In the genomic region with DNA sequence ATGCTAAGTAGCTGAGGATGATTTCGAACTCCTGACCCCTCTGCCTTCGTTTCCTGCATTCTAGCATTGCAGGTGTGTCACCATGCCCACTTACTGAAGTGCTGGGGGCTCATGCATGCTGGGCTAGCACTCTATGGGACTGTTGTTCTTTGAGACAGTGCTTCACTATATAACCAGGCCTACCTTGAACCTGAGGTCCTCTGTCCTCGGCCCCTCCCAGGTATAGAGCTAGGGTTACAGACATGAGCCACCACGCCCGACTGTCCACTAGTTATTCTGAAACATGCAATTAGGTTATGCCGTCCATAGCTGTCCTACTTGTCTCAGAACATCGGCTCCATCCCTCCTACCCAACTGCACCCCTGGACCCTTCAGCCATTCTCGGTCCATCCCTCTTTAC, we compare ENCODE assay signal across 25 mouse cellular contexts. TPM values are rescaled to one million over a fixed set of nuclear protein-coding genes. Genes with fewer than 3 reads are reported as not detected.
DNase-seq lines count a peak whose midpoint lies in the region; ATAC-seq and TF ChIP-seq lines count a peak whose summit lies in the region.
"Had no signal": no experiment of that assay in that cellular context is flagged by ENCODE, and none has a peak within 500 bp of the region (broad histone marks: within the 10 kb centered on the region; RNA-seq: fewer than 3 reads in every experiment).

No protein-coding gene starts in this region.

- ATAC-seq in hindbrain, embryonic 14.5 days (ENCODE audit: low FRiP score): no peak
- ATAC-seq in monocyte, adult 5-6 weeks (replicated peaks; ENCODE audit: insufficient number of reproducible peaks, low FRiP score, low TSS enrichment, poor library complexity, severe bottlenecking): no peak
- ATAC-seq: activated CD4-positive, CD25-positive, alpha-beta regulatory T cell, adult 4 months; forebrain, embryonic 14.5 days; lung, postnatal 0 days had no signal

- no peak overlapping the region for H3K9ac ChIP-seq in hindbrain, embryonic 14.5 days
- H3K9ac ChIP-seq: embryonic facial prominence, embryonic 12.5 days; hindbrain, embryonic 15.5 days; limb, embryonic 13.5 days; neural tube, embryonic 15.5 days; stomach, embryonic 15.5 days had no signal

- no peaks in the 10 kb centered on the region for H3K9me3 ChIP-seq in hindbrain, embryonic 10.5 days
- H3K9me3 ChIP-seq in hindbrain, embryonic 14.5 days (ENCODE audit: control insufficient read depth, low read length): no peaks in the 10 kb centered on the region
- H3K9me3 ChIP-seq: embryonic facial prominence, embryonic 12.5 days; heart, embryonic 13.5 days; hindbrain, embryonic 15.5 days; limb, embryonic 13.5 days; neural tube, embryonic 15.5 days; stomach, embryonic 15.5 days had no signal

- TF ChIP-seq CTCF in thymus, adult 2 months (IDR thresholded peaks at IDR 0.05; ENCODE audit: borderline replicate concordance, control insufficient read depth, extremely low read depth, insufficient read depth, low read length, poor library complexity): no peak

- peak; percentile 36 for DNase-seq in cerebellum, adult 11-12 months
- no peak for DNase-seq in cerebellum, adult 18-20 months
- DNase-seq in hindbrain, embryonic 10.5 days (ENCODE audit: low spot score): no peak
- DNase-seq in hindbrain, embryonic 14.5 days (ENCODE audit: low spot score): no peak
- peak; percentile 24 for DNase-seq in thymus, adult 2 months
- no peak for DNase-seq in thymus, adult 18-20 months
- DNase-seq: adrenal gland, adult 8-10 months; cerebellum, adult 9-11 months; embryo, embryonic 11 days; gastrocnemius, postnatal 36 days; midbrain, embryonic 14.5 days; right cerebral cortex, postnatal 14 days had no signal

- no peak for TF ChIP-seq POLR2A in thymus, adult 2 months (IDR thresholded peaks at IDR 0.05; ENCODE audit: control insufficient read depth, extremely low read depth, insufficient read depth, low read length, poor library complexity)

- no peak overlapping the region for H3K4me2 ChIP-seq in hindbrain, embryonic 14.5 days (replicated peaks)
- H3K4me2 ChIP-seq: embryonic facial prominence, embryonic 12.5 days; heart, embryonic 13.5 days; hindbrain, embryonic 15.5 days; limb, embryonic 13.5 days; liver, embryonic 11.5 days; neural tube, embryonic 15.5 days; stomach, embryonic 15.5 days had no signal

- H3K27ac ChIP-seq in hindbrain, embryonic 10.5 days: peak overlapping the region; percentile 29; the same call in 1 of the 2 replicates
- no peak overlapping the region for H3K27ac ChIP-seq in hindbrain, embryonic 14.5 days
- H3K27ac ChIP-seq in thymus, adult 2 months (ENCODE audit: control insufficient read depth, insufficient read depth, low read length): no peak overlapping the region; the same call in 1 of the 2 replicates
- H3K27ac ChIP-seq: embryonic facial prominence, embryonic 12.5 days; heart, embryonic 13.5 days; hindbrain, embryonic 15.5 days; limb, embryonic 13.5 days; neural tube, embryonic 15.5 days; stomach, embryonic 15.5 days had no signal

- H3K27me3 ChIP-seq in hindbrain, embryonic 10.5 days (ENCODE audit: insufficient read depth, poor library complexity, severe bottlenecking): peaks cover 9% of the 10 kb centered on the region
- no peaks in the 10 kb centered on the region for H3K27me3 ChIP-seq in hindbrain, embryonic 14.5 days (ENCODE audit: control insufficient read depth, insufficient read depth, low read length)
- no peaks in the 10 kb centered on the region for H3K27me3 ChIP-seq in thymus, adult 2 months (ENCODE audit: control insufficient read depth, insufficient read depth, low read length)
- H3K27me3 ChIP-seq: CH12.LX; embryonic facial prominence, embryonic 12.5 days; heart, embryonic 13.5 days; hindbrain, embryonic 15.5 days; limb, embryonic 13.5 days; neural tube, embryonic 15.5 days; stomach, embryonic 15.5 days had no signal

- H3K4me3 ChIP-seq in hindbrain, embryonic 10.5 days: no peak overlapping the region
- H3K4me3 ChIP-seq in hindbrain, embryonic 14.5 days (replicated peaks; ENCODE audit: low read length): no peak overlapping the region
- H3K4me3 ChIP-seq in thymus, adult 2 months (ENCODE audit: control insufficient read depth, insufficient read depth, low read length): no peak overlapping the region
- H3K4me3 ChIP-seq: embryonic facial prominence, embryonic 12.5 days; heart, embryonic 13.5 days; hindbrain, embryonic 15.5 days; left cerebral cortex, adult 2 months; limb, embryonic 13.5 days; neural tube, embryonic 15.5 days; stomach, embryonic 15.5 days had no signal

- no peaks in the 10 kb centered on the region for H3K36me3 ChIP-seq in hindbrain, embryonic 10.5 days
- no peaks in the 10 kb centered on the region for H3K36me3 ChIP-seq in hindbrain, embryonic 14.5 days (replicated peaks; ENCODE audit: control insufficient read depth, insufficient read depth)
- no peaks in the 10 kb centered on the region for H3K36me3 ChIP-seq in thymus, adult 2 months (ENCODE audit: control insufficient read depth, insufficient read depth, low read length)
- H3K36me3 ChIP-seq: embryonic facial prominence, embryonic 12.5 days; heart, embryonic 13.5 days; hindbrain, embryonic 15.5 days; limb, embryonic 13.5 days; neural tube, embryonic 15.5 days; stomach, embryonic 15.5 days had no signal

- peaks cover 50% of the 10 kb centered on the region for H3K4me1 ChIP-seq in hindbrain, embryonic 10.5 days (replicated peaks)
- H3K4me1 ChIP-seq in hindbrain, embryonic 14.5 days (replicated peaks; ENCODE audit: control insufficient read depth, insufficient read depth, low read length): peaks cover 19% of the 10 kb centered on the region
- H3K4me1 ChIP-seq in thymus, adult 2 months (replicated peaks; ENCODE audit: control insufficient read depth, insufficient read depth, low read length): peaks cover 62% of the 10 kb centered on the region

- 93% methylated on average over 8 of the region's 8 CpGs for WGBS in hindbrain, embryonic 10.5 days
- WGBS in hindbrain, embryonic 14.5 days: 90% methylated on average over 8 of the region's 8 CpGs
- 87% methylated on average over 8 of the region's 8 CpGs for WGBS in thymus, adult 2 months

RNA-seq across cellular contexts. Expression of a gene that starts 20.2 kb away (rescaled TPM):
- polyA plus RNA-seq in hindbrain, embryonic 10.5 days (2016; fragmentation: Nextera tagmentation; extraction: Ambion mirVana): 37.5 and 37.6 TPM in 2 replicates
- polyA plus RNA-seq in hindbrain, embryonic 14.5 days (2014; fragmentation: Nextera tagmentation; extraction: Ambion mirVana): 8.8 and 10.5 TPM in 2 replicates
- polyA plus RNA-seq in thymus, adult 2 months (2012; rRNA removed): 157 and 190 TPM in 2 replicates
- total RNA-seq in monocyte, adult 5-6 weeks (2017): 29.5 to 34.2 TPM (median 34.2 TPM) in 3 replicates

RNA-seq across cellular contexts. Expression of a gene that starts 30.8 kb away (rescaled TPM):
- polyA plus RNA-seq in hindbrain, embryonic 10.5 days (2016; fragmentation: Nextera tagmentation; extraction: Ambion mirVana): 35.8 and 37.0 TPM in 2 replicates
- polyA plus RNA-seq in hindbrain, embryonic 14.5 days (2014; fragmentation: Nextera tagmentation; extraction: Ambion mirVana): 45.6 and 45.9 TPM in 2 replicates
- 24.2 and 26.2 TPM in 2 replicates for polyA plus RNA-seq in thymus, adult 2 months (2012; rRNA removed)
- 13.0 to 19.4 TPM (median 18.4 TPM) in 3 replicates for total RNA-seq in monocyte, adult 5-6 weeks (2017)

RNA-seq across cellular contexts. Expression of a gene that starts 31.1 kb away (rescaled TPM):
- polyA plus RNA-seq in hindbrain, embryonic 10.5 days (2016; fragmentation: Nextera tagmentation; extraction: Ambion mirVana): 111 and 114 TPM in 2 replicates
- 94.2 and 110 TPM in 2 replicates for polyA plus RNA-seq in hindbrain, embryonic 14.5 days (2014; fragmentation: Nextera tagmentation; extraction: Ambion mirVana)
- 108 and 136 TPM in 2 replicates for polyA plus RNA-seq in thymus, adult 2 months (2012; rRNA removed)
- total RNA-seq in monocyte, adult 5-6 weeks (2017): 69.0 to 89.0 TPM (median 82.7 TPM) in 3 replicates

Comparison
In these comparisons a context has a peak if more than half of its experiments do, and no peak if none do; other contexts are left out.
1. DNase-seq: peak in cerebellum, adult 11-12 months (single experiment) and thymus, adult 2 months (single experiment); none in cerebellum, adult 18-20 months (0 of 2), hindbrain, embryonic 10.5 days (single experiment), hindbrain, embryonic 14.5 days (single experiment) and thymus, adult 18-20 months (0 of 2).